Mouse (Mus musculus) neural tube, postnatal 0 days (tissue): ENCODE measurements around the gene Cacna1g. TPM values are rescaled to one million over a fixed set of nuclear protein-coding genes. Genes with fewer than 3 reads are reported as not detected.

Experiments
- polyA plus RNA-seq: library from polyadenylated mRNA; unstranded; fragments of >200 nt; fragmentation: Nextera tagmentation; extraction: Ambion mirVana; gene quantifications from 2 replicates; pipeline ENCODE4 v1.2.1, GENCODE M21; 2015

Gene Cacna1g
- 11.5 and 19.1 TPM in 2 replicates for polyA plus RNA-seq

DNA sequence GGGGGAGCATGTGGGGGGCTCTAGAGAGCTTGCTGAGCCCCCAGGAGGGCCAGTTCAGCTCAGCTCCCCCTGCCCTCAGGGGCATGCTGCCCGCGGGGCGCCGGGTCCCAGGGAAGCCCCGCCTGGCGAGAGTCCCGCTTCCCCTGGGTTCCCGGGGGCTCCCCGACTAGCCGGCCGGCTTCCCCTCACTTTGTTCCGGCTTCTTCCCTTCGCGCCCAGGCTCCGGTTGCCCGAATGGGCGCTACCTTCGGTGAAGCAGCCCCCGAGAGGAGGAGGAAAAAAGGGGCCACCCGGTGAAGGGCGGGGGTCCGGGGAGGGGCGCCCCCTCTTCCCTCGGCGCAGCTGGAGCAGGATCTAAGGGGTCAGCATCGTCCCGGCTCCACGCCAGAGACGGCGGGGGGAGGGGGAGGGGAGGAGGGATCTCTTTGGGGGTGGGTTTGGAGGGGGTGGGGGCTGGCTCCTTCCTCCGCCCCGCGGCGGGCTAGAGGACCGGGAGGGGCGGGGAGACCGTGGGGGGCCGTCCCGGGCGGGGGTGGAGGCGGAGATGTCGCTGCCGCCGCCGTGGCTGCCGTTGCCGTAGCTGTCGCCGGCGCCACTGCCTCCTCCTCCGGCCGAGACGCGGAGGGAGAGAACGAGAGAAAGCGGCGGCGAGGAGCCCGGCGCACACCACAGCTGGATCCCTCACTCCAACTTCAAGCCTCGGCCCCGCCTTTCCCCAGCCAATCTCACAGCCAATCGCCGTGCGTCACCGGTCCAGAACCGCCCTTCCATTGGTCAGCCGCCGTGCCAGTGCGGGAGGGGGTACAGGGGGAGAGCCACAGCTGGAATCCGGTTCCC is at the start of gene Cacna1g:
Gene Cacna1g, minus strand, starts transcription at position 492 of the 837 bp plus-strand sequence.

DNA sequence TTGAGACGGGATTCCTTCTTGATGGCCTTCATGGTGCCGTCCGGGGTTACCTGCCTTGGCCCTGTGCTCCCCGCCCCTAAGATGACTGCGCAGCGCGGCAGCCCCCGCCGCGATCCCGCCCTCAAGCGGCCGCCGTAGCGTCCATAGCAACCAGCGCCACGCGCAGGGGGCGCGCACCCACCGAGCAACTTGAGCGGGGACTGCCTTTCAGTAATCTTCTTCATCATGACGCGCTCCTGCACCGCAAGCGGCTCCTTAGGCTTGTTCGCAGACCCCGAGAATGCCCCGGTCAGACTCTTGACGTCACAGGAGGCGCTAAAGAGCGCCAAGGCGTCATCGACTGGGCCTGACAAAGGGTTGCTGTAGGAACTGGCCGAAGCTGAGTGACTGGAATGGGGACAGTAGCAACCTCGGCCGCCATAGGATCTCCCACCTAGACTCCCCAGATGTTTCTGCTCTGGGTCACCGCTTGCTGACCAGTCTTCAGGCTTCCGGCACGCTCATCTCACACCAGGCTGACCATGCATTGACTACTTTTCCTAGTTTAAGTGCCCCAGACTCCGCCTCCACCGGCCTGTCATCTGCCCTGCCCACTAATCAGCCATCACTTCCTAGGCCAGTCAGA is 47.3 kb upstream of the Cacna1g start, which contains the start of gene Mycbpap:
Gene Mycbpap, minus strand, starts transcription at position 524 of the 625 bp plus-strand sequence.

DNA sequence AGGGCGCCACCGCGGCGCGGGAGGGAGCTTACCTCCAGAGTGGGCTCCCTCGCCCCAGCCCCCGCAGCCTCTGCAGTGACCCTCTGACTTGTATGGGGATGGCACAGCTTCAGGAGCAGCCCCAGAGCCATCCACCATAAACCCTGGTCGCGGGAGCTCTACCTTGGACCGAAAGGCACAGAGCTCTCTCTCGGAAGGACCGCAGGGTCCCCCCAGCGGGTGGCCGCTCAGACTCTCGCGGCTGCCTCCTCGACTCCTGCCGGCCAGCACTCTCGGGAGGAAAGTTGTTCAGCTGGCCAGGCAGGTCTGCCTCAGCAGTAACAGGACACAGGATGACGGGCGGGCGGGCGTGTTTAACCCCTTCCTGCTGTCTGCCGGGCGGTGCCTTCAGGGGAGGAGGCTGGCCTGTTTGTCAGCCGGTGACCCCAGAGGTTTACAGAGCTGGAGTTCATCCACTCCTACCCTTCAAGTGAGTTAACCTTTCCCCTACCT is 25.7 kb upstream of the Cacna1g start, which contains the start of gene Epn3:
Gene Epn3, minus strand, starts transcription at position 314 of the 492 bp plus-strand sequence.

DNA sequence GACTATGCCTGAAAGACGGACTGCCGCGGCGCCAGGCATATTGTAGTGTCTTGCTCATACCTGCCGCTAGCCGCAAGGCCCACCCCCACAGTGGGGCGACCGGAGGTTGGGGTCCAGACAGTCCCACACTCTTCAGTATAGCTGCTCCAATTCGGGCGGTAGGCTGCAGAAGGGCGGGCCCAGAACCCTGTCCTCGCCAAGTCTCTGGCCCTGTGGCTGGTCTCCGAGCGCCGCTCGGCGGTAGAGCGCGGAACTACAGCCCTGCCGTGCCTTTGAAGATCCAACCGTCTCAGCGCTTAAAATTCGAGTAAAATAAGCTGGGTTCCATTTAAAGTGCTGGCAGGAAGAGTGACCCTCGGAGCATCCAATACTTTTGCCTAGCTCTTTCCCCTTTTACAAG is 12.0 kb upstream of the Cacna1g start, which contains the start of gene Spata20:
Gene Spata20, minus strand, starts transcription at position 179 of the 400 bp plus-strand sequence.

DNA sequence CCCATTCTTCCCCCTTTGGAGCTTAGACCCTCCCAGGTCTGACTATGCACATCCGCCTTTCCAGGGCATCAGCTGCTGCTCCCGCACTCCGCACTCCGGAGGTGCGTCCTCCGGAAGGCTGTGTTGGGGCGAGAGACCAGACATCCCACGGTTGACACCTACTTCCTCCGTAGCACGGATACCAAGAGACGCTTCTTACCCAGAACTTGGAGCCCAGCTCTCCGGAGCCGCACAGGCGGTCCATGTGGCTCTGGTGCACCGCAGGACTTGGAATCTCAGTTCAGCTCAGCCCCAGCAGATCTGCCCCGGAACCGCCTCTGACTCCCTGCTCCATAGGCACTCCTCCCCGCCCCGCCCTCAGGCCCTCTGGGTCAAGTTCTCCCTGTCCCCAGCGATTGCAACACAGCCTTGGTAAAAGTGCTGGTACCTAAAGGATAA is 81.3 kb downstream of the Cacna1g start, which contains the start of gene Abcc3:
Gene Abcc3, minus strand, starts transcription at position 326 of the 438 bp plus-strand sequence.

Other genes starting within 250 kb of the Cacna1g start
- 1.9 and 2.6 TPM in 2 replicates for gene Wfikkn2, start 228.2 kb downstream of the Cacna1g start, polyA plus RNA-seq
- gene Gm21885, start 192.3 kb downstream of the Cacna1g start, polyA plus RNA-seq, result not detected in 2 replicates
- 95.4 and 99.3 TPM in 2 replicates for gene Luc7l3, start 152.2 kb downstream of the Cacna1g start, polyA plus RNA-seq
- 23.5 and 24.0 TPM in 2 replicates for gene Ankrd40, start 146.2 kb downstream of the Cacna1g start, polyA plus RNA-seq
- gene Abcc3, start 81.2 kb downstream of the Cacna1g start, polyA plus RNA-seq, result 2.4 and 4.7 TPM in 2 replicates
- 0.97 and 1.2 TPM in 2 replicates for gene Spata20, start 12.0 kb upstream of the Cacna1g start, polyA plus RNA-seq
- gene Epn3, start 25.8 kb upstream of the Cacna1g start, polyA plus RNA-seq, result 1.8 and 2.5 TPM in 2 replicates
- gene Mycbpap, start 47.5 kb upstream of the Cacna1g start, polyA plus RNA-seq, result 0.75 and 0.98 TPM in 2 replicates
- gene Rsad1, start 75.1 kb upstream of the Cacna1g start, polyA plus RNA-seq, result 9.7 and 12.6 TPM in 2 replicates
- 2.3 TPM in 2 replicates for gene Chad, start 90.8 kb upstream of the Cacna1g start, polyA plus RNA-seq
- 2.7 and 3.6 TPM in 2 replicates for gene Acsf2, start 127.7 kb upstream of the Cacna1g start, polyA plus RNA-seq
- 110 and 117 TPM in 2 replicates for gene Lrrc59, start 155.6 kb upstream of the Cacna1g start, polyA plus RNA-seq
- 189 and 199 TPM in 2 replicates for gene Mrpl27, start 179.6 kb upstream of the Cacna1g start, polyA plus RNA-seq
- gene Eme1, start 179.8 kb upstream of the Cacna1g start, polyA plus RNA-seq, result 0.86 and 1.5 TPM in 2 replicates
- 18.1 and 19.3 TPM in 2 replicates for gene Xylt2, start 203.3 kb upstream of the Cacna1g start, polyA plus RNA-seq
- gene Gm11541, start 230.3 kb upstream of the Cacna1g start, polyA plus RNA-seq, result 0.12 TPM in 1 of 2 replicates, not detected in the other